Mouse (Mus musculus): ENCODE data around the gene Ccdc62. TPM values are rescaled to one million over a fixed set of nuclear protein-coding genes. Genes with fewer than 3 reads are reported as not detected.
A peak's percentile ranks its signal among the peaks of the same experiment; 100 is the strongest.

The Ccdc62 gene
- polyA plus RNA-seq, 1 experiment from 2014 or later: 6.3 TPM

DNA sequence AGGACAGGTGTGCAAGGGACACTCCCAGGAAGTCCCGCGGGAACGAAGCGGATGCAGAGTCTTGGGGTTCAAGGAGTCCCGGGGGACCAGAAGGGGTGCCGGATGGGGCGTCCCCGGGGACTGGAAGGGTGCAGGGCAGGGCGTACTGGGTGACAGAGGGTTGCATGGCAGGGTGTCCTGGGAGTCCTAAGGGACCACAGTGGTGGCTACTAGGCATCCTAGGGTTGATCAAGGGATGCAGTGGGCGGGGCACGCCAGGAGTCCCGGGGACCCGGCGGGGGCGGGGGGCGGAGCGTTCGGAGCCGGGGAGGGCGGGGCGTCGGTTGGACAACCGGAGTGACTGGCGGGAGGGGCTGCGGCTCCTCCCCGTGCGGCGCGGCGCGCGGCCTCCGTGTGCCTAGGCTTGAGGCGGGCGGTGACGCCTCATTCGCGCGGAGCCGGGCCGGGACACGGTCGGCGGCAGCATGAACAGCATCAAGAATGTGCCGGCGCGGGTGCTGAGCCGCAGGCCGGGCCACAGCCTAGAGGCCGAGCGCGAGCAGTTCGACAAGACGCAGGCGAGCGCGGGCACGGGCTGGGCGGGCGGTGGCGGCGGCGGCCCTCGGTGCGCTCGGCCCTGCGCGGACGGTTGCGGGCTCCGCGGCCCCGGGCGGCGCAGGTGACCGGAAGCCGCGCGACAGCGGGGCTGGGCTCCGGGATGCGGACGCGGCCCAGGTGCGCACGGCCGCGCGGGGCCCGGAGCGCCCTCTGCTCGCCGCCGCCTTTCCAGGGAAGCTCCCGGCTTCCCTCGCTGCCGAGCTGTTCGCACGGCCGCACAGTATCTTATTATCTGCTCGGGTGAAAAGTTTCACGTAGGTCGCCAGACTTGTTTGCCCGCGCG is 43.1 kb downstream of the Ccdc62 start, which contains the start of gene Hip1r:
Gene Hip1r (plus strand): TSS at position 330 of the 880 bp plus-strand sequence.
- H3K4me2 ChIP-seq (ENCODE audit: low read depth, low read length): peak within 1 kb of the TSS; percentile 93
- H3K9ac ChIP-seq (ENCODE audit: low read length): peak within 1 kb of the TSS; percentile 87
- H3K36me3 ChIP-seq (ENCODE audit: control insufficient read depth, insufficient read depth): no peaks in the 10 kb centered on the region
- no peaks in the 10 kb centered on the region for H3K9me3 ChIP-seq (replicated peaks; ENCODE audit: control insufficient read depth, low read length)
- ATAC-seq (replicated peaks; ENCODE audit: extremely low read depth, insufficient read depth, low FRiP score): peak; percentile 79
- peak within 1 kb of the TSS; percentile 65 for H3K27ac ChIP-seq (ENCODE audit: low read length)
- peak within 1 kb of the TSS; percentile 84 for H3K4me3 ChIP-seq (ENCODE audit: low read length)
- H3K4me1 ChIP-seq (ENCODE audit: control insufficient read depth, insufficient read depth, low read length): peaks cover 24% of the 10 kb centered on the region
- 1% methylated on average over 89 of the region's 106 CpGs for WGBS
- peaks cover 12% of the 10 kb centered on the region for H3K27me3 ChIP-seq (ENCODE audit: control insufficient read depth, insufficient read depth, low read length)

GRCm38 (mm10) chr5:123974179-123974485 is 43.7 kb downstream of the Ccdc62 start:
- Histone ChIP-seq H3K9ac (ENCODE audit: low read length) (peak overlapping the region; percentile 87), H3K4me3 (ENCODE audit: low read length) (peak overlapping the region; percentile 84), H3K27me3 (ENCODE audit: control insufficient read depth, insufficient read depth, low read length) (peaks cover 12% of the 10 kb centered on the region), H3K9me3 (replicated peaks; ENCODE audit: control insufficient read depth, low read length) (no peaks in the 10 kb centered on the region), H3K36me3 (ENCODE audit: control insufficient read depth, insufficient read depth) (no peaks in the 10 kb centered on the region), H3K4me1 (ENCODE audit: control insufficient read depth, insufficient read depth, low read length) (peaks cover 25% of the 10 kb centered on the region), H3K4me2 (ENCODE audit: low read depth, low read length) (peak overlapping the region; percentile 93), H3K27ac (ENCODE audit: low read length) (peak overlapping the region; percentile 65)
- under 1% methylated on average over 14 of the region's 14 CpGs for WGBS
- no peak for ATAC-seq (replicated peaks; ENCODE audit: extremely low read depth, insufficient read depth, low FRiP score)

- no peak overlapping the region for H3K9ac ChIP-seq (ENCODE audit: low read length)
- peaks cover 29% of the 10 kb centered on the region for H3K4me1 ChIP-seq (ENCODE audit: control insufficient read depth, insufficient read depth, low read length)
Measured at GRCm38 (mm10) chr5:123974616-123975111, 44.2 kb downstream of the Ccdc62 start.

DNA sequence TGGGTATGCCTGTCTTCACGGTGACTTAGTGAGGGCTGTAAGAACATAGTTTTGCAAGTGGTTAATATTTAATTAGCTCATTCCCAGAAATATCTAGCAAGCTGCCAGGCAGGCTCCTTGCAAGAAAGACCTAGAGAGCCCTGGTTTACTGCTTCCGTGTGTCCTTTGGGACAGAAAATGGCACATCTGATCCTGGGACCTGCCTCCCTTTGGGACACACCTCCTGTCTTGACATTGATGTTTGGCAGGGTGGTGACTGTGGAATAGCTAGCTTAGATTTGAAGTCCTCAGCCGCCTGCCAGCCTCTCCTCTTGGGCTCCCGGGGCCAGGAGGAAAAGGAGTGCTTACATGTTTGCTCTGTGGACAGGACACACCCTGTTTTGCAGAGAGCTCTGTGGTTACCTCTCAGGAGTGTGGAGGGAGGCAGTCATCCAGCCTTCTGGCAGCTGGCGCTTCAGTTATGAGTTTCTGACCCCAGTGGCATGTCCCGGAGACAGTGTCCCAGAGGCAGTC is 45.2 kb downstream of the Ccdc62 start:
- Histone ChIP-seq H3K4me3 (ENCODE audit: low read length) (no peak overlapping the region), H3K9me3 (replicated peaks; ENCODE audit: control insufficient read depth, low read length) (no peaks in the 10 kb centered on the region), H3K36me3 (ENCODE audit: control insufficient read depth, insufficient read depth) (no peaks in the 10 kb centered on the region), H3K4me1 (ENCODE audit: control insufficient read depth, insufficient read depth, low read length) (peaks cover 39% of the 10 kb centered on the region), H3K27ac (ENCODE audit: low read length) (peak overlapping the region; percentile 40), H3K9ac (ENCODE audit: low read length) (peak overlapping the region; percentile 49; the same call in 1 of the 2 replicates), H3K4me2 (ENCODE audit: low read depth, low read length) (peak overlapping the region; percentile 93), H3K27me3 (ENCODE audit: control insufficient read depth, insufficient read depth, low read length) (peaks cover 12% of the 10 kb centered on the region)
- ATAC-seq (replicated peaks; ENCODE audit: extremely low read depth, insufficient read depth, low FRiP score): no peak
- WGBS: 34% methylated on average over 6 of the region's 6 CpGs

More at GRCm38 (mm10) chr5:123974616-123975111, 44.2 kb downstream of the Ccdc62 start:
- H3K27ac ChIP-seq (ENCODE audit: low read length): no peak overlapping the region
- 46% methylated on average over 11 of the region's 11 CpGs for WGBS
- no peaks in the 10 kb centered on the region for H3K9me3 ChIP-seq (replicated peaks; ENCODE audit: control insufficient read depth, low read length)
- H3K4me2 ChIP-seq (ENCODE audit: low read depth, low read length): peak overlapping the region; percentile 93
- ATAC-seq (replicated peaks; ENCODE audit: extremely low read depth, insufficient read depth, low FRiP score): no peak
- H3K4me3 ChIP-seq (ENCODE audit: low read length): peak overlapping the region; percentile 84
- H3K36me3 ChIP-seq (ENCODE audit: control insufficient read depth, insufficient read depth): no peaks in the 10 kb centered on the region
- H3K27me3 ChIP-seq (ENCODE audit: control insufficient read depth, insufficient read depth, low read length): peaks cover 12% of the 10 kb centered on the region

GRCm38 (mm10) chr5:123977231-123977630 is 46.8 kb downstream of the Ccdc62 start:
- no peak for ATAC-seq (replicated peaks; ENCODE audit: extremely low read depth, insufficient read depth, low FRiP score)

DNA sequence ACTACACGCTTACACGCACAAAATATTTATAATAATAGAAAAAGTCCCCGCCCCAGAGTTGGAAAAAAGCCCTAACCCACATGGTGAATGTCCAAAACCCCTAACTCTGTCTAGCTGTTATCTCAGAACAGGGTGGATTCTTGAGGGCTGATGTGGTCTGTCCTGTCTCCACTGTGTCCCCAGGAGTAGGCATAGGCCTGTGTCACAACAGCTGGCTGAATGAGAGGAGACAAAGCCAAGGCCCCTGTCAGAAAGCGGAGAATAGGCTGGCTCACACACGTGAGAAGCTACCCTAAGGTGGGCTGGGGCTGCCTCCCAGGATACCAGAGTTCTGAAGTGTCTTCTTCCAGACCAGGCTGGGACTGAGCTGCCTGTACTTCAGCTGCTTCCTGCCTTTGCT is 47.7 kb downstream of the Ccdc62 start:
- peaks cover 5% of the 10 kb centered on the region for H3K27me3 ChIP-seq (ENCODE audit: control insufficient read depth, insufficient read depth, low read length)
- no peak overlapping the region for H3K9ac ChIP-seq (ENCODE audit: low read length)
- ATAC-seq (replicated peaks; ENCODE audit: extremely low read depth, insufficient read depth, low FRiP score): no peak
- H3K4me3 ChIP-seq (ENCODE audit: low read length): no peak overlapping the region
- H3K4me2 ChIP-seq (ENCODE audit: low read depth, low read length): no peak overlapping the region
- no peaks in the 10 kb centered on the region for H3K36me3 ChIP-seq (ENCODE audit: control insufficient read depth, insufficient read depth)
- H3K4me1 ChIP-seq (ENCODE audit: control insufficient read depth, insufficient read depth, low read length): peaks cover 61% of the 10 kb centered on the region
- 71% methylated on average over 5 of the region's 5 CpGs for WGBS
- H3K9me3 ChIP-seq (replicated peaks; ENCODE audit: control insufficient read depth, low read length): no peaks in the 10 kb centered on the region
- 0 out of 2 replicates have a peak overlapping the region, but pooled peaks have one; percentile 24 for H3K27ac ChIP-seq (ENCODE audit: low read length)

More at GRCm38 (mm10) chr5:123977231-123977630, 46.8 kb downstream of the Ccdc62 start:
- Histone ChIP-seq H3K36me3 (ENCODE audit: control insufficient read depth, insufficient read depth) (no peaks in the 10 kb centered on the region), H3K27ac (ENCODE audit: low read length) (no peak overlapping the region), H3K4me1 (ENCODE audit: control insufficient read depth, insufficient read depth, low read length) (peaks cover 54% of the 10 kb centered on the region), H3K9me3 (replicated peaks; ENCODE audit: control insufficient read depth, low read length) (no peaks in the 10 kb centered on the region), H3K9ac (ENCODE audit: low read length) (no peak overlapping the region), H3K4me2 (ENCODE audit: low read depth, low read length) (no peak overlapping the region), H3K4me3 (ENCODE audit: low read length) (no peak overlapping the region), H3K27me3 (ENCODE audit: control insufficient read depth, insufficient read depth, low read length) (peaks cover 8% of the 10 kb centered on the region)
- 79% methylated on average over 3 of the region's 3 CpGs for WGBS

- Histone ChIP-seq H3K4me1 (ENCODE audit: control insufficient read depth, insufficient read depth, low read length) (peaks cover 63% of the 10 kb centered on the region), H3K27me3 (ENCODE audit: control insufficient read depth, insufficient read depth, low read length) (peaks cover 4% of the 10 kb centered on the region; the same call in 1 of the 2 replicates), H3K4me2 (ENCODE audit: low read depth, low read length) (no peak overlapping the region), H3K9me3 (replicated peaks; ENCODE audit: control insufficient read depth, low read length) (no peaks in the 10 kb centered on the region), H3K36me3 (ENCODE audit: control insufficient read depth, insufficient read depth) (no peaks in the 10 kb centered on the region), H3K9ac (ENCODE audit: low read length) (0 out of 2 replicates have a peak overlapping the region, but pooled peaks have one; percentile 2), H3K27ac (ENCODE audit: low read length) (peak overlapping the region; percentile 86; the same call in 1 of the 2 replicates), H3K4me3 (ENCODE audit: low read length) (no peak overlapping the region)
- 76% methylated on average over 18 of the region's 18 CpGs for WGBS
- ATAC-seq (replicated peaks; ENCODE audit: extremely low read depth, insufficient read depth, low FRiP score): no peak
Measured at GRCm38 (mm10) chr5:123979221-123979979, 48.9 kb downstream of the Ccdc62 start.

DNA sequence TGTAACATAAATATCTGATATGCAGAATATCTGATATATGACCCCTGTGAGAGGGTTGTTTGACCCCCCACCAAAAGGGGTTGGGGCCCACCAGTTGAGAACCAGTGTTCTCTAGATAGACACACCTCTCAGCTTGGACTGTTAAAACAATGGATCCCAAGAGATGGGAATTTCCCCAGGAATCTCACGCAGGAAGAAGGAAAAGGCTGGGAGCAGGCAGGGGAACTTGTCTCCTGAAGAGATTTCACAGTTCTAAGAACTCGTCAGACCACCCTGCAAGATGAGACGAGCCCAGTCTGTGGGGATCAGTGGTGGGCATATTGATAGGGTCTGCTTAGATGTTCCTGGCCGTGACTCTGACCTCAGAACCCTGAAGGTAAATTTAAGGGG is 49.5 kb downstream of the Ccdc62 start:
- Histone ChIP-seq H3K4me3 (ENCODE audit: low read length) (no peak overlapping the region), H3K9ac (ENCODE audit: low read length) (no peak overlapping the region; the same call in 1 of the 2 replicates), H3K4me2 (ENCODE audit: low read depth, low read length) (no peak overlapping the region), H3K27me3 (ENCODE audit: control insufficient read depth, insufficient read depth, low read length) (peaks cover 1% of the 10 kb centered on the region; the same call in 1 of the 2 replicates), H3K4me1 (ENCODE audit: control insufficient read depth, insufficient read depth, low read length) (peaks cover 64% of the 10 kb centered on the region), H3K27ac (ENCODE audit: low read length) (peak overlapping the region; percentile 86), H3K36me3 (ENCODE audit: control insufficient read depth, insufficient read depth) (no peaks in the 10 kb centered on the region), H3K9me3 (replicated peaks; ENCODE audit: control insufficient read depth, low read length) (no peaks in the 10 kb centered on the region)
- ATAC-seq (replicated peaks; ENCODE audit: extremely low read depth, insufficient read depth, low FRiP score): no peak
- 63% methylated on average over 4 of the region's 4 CpGs for WGBS

All from heart, embryonic 16.5 days (tissue).